Mouse (Mus musculus) mammary gland, adult 2 months (tissue): ENCODE measurements around the gene Olfr672. TPM values are rescaled to one million over a fixed set of nuclear protein-coding genes. Genes with fewer than 3 reads are reported as not detected.

ENCODE experiments used
- polyA plus RNA-seq: library from polyadenylated mRNA; depleted of rRNA; stranded (reverse); fragments of >200 nt; gene quantifications from 2 replicates; pipeline ENCODE4 v1.2.3, GENCODE M21; 2012; ENCODE audit warnings: low replicate concordance; rRNA removed

Gene Olfr672
- not detected in 2 replicates for polyA plus RNA-seq

GRCm38 (mm10) chr7:105001929-105002328, at the start of gene Olfr672:
TSS of gene Olfr672 (minus strand) at chr7:105002029.

GRCm38 (mm10) chr7:105032398-105032797, 30.6 kb upstream of the Olfr672 start, which contains the start of gene Olfr676:
TSS of gene Olfr676 (plus strand) at chr7:105032698.

DNA sequence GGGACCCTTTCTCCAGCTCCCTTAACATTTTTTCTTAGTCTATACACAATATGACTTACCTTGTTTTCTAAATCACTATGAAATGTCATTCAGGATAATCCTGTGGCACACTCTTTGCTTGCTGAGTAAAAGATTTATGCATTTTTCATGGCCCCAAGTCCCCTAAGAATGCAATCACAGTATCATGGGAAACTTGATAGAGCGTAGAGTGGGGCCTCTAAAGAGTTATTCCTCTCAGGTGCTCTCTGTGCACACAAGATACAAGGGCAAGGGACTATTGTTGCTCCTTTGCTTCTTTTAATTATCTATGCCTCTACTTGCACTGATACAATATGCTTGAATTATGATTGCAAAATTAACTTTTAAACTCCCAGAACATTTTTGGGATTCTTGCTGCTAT, 26.5 kb upstream of the Olfr672 start, which contains the start of gene Olfr675:
Gene Olfr675, minus strand, starts transcription at position 101 of the 400 bp plus-strand sequence.

GRCm38 (mm10) chr7:104979026-104979425, 22.8 kb downstream of the Olfr672 start, which contains the start of gene Olfr671:
TSS of gene Olfr671 (minus strand) at chr7:104979126.

DNA sequence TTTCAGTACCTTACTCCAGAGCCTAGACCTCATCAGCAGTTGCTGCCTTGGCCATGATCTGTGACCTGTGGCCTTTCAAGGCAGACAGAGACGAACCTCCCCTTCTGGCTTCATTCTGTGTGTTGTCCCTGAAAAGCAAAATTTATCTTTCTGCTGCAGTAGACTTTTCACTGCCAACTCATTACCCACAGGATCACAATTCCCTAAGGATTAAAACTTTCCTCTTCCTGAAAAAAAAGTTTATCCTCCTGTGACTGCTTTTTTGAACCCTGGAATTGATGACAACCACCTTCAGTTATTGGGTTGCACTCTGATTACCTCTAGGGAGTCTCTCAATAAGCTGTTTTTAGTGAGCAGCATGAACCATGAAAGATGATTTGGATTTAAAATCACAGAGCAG, 39.3 kb downstream of the Olfr672 start, which contains the start of gene Olfr670:
Gene Olfr670, minus strand, starts transcription at position 101 of the 400 bp plus-strand sequence.

Other genes with a start within 250 kb of the Olfr672 start
- not detected in 2 replicates for gene Usp17le, start 224.6 kb downstream of the Olfr672 start, polyA plus RNA-seq
- gene Usp17lb, start 159.4 kb downstream of the Olfr672 start, polyA plus RNA-seq = not detected in 2 replicates
- not detected in 2 replicates for gene Usp17la, start 145.0 kb downstream of the Olfr672 start, polyA plus RNA-seq
- not detected in 2 replicates for gene Olfr665, start 124.0 kb downstream of the Olfr672 start, polyA plus RNA-seq
- not detected in 2 replicates for gene Olfr666, start 106.1 kb downstream of the Olfr672 start, polyA plus RNA-seq
- gene Olfr667, start 80.5 kb downstream of the Olfr672 start, polyA plus RNA-seq = not detected in 2 replicates
- not detected in 2 replicates for gene Olfr668, start 74.0 kb downstream of the Olfr672 start, polyA plus RNA-seq
- not detected in 2 replicates for gene Olfr669, start 67.8 kb downstream of the Olfr672 start, polyA plus RNA-seq
- gene Olfr670, start 39.4 kb downstream of the Olfr672 start, polyA plus RNA-seq = not detected in 2 replicates
- gene Olfr671, start 22.9 kb downstream of the Olfr672 start, polyA plus RNA-seq = not detected in 2 replicates
- gene Olfr675, start 26.4 kb upstream of the Olfr672 start, polyA plus RNA-seq = not detected in 2 replicates
- gene Olfr676, start 30.7 kb upstream of the Olfr672 start, polyA plus RNA-seq = not detected in 2 replicates
- not detected in 2 replicates for gene Olfr677, start 49.3 kb upstream of the Olfr672 start, polyA plus RNA-seq
- gene Olfr678, start 62.4 kb upstream of the Olfr672 start, polyA plus RNA-seq = not detected in 2 replicates
- gene Olfr679, start 79.2 kb upstream of the Olfr672 start, polyA plus RNA-seq = not detected in 2 replicates
- gene Olfr680-ps1, start 90.8 kb upstream of the Olfr672 start, polyA plus RNA-seq = not detected in 2 replicates
- gene Olfr681, start 114.8 kb upstream of the Olfr672 start, polyA plus RNA-seq = not detected in 2 replicates
- not detected in 2 replicates for gene Olfr683, start 145.0 kb upstream of the Olfr672 start, polyA plus RNA-seq
- not detected in 2 replicates for gene Olfr684, start 161.6 kb upstream of the Olfr672 start, polyA plus RNA-seq
- gene Olfr685, start 184.0 kb upstream of the Olfr672 start, polyA plus RNA-seq = not detected in 2 replicates
- not detected in 2 replicates for gene Olfr686, start 205.5 kb upstream of the Olfr672 start, polyA plus RNA-seq